Mouse (Mus musculus) midbrain, embryonic 14.5 days (tissue): Measurements from ENCODE around the gene Nxt2. TPM values are rescaled to one million over a fixed set of nuclear protein-coding genes. Genes with fewer than 3 reads are reported as not detected.

Experiments
- ATAC-seq: fragments of 200-750 bp; cut with Nextera tagmentation; 2 replicates; pipeline ENCODE4 v1.8.0; 2017; ENCODE audit warnings: moderate number of reproducible peaks, moderate library complexity; ENCODE audit not compliant: low FRiP score, low TSS enrichment
- DNase-seq: peaks from one replicate; pipeline ENCODE4 v3.0.0-alpha.2; 2015
- H3K27ac ChIP-seq: fragments of 300-500 bp; sonication (generic); replicated peaks from 2 replicates; pipeline ENCODE4 v1.5.1; 2014; ENCODE audit warnings: mild to moderate bottlenecking, low read depth, low read length, moderate library complexity
- H3K27me3 ChIP-seq: fragments of 300-500 bp; sonication (generic); 2 replicates; pipeline ENCODE4 v1.6.1; 2014; ENCODE audit warnings: low read length, control low read depth, mixed read lengths; ENCODE audit not compliant: control insufficient read depth, insufficient read depth
- H3K36me3 ChIP-seq: fragments of 300-500 bp; sonication (generic); 2 replicates; pipeline ENCODE4 v1.6.1; 2014; ENCODE audit warnings: low read length, control low read depth; ENCODE audit not compliant: control insufficient read depth, insufficient read depth
- H3K4me1 ChIP-seq: fragments of 300-500 bp; sonication (generic); 2 replicates; pipeline ENCODE4 v1.6.1; 2014; ENCODE audit warnings: mild to moderate bottlenecking, antibody characterized with exemption, low read length, control low read depth; ENCODE audit not compliant: control insufficient read depth, insufficient read depth
- H3K4me2 ChIP-seq: fragments of 300-500 bp; sonication (generic); 2 replicates; pipeline ENCODE4 v1.6.1; 2014; ENCODE audit warnings: mild to moderate bottlenecking, low read length, moderate library complexity
- H3K4me3 ChIP-seq: fragments of 300-500 bp; sonication (generic); replicated peaks from 2 replicates; pipeline ENCODE4 v1.5.1; 2014; ENCODE audit warnings: low read depth, low read length
- H3K9ac ChIP-seq: fragments of 300-500 bp; sonication (generic); replicated peaks from 2 replicates; pipeline ENCODE4 v1.6.1; 2014; ENCODE audit warnings: mild to moderate bottlenecking, low read length, moderate library complexity
- H3K9me3 ChIP-seq: fragments of 300-500 bp; sonication (generic); 2 replicates; pipeline ENCODE4 v1.6.1; 2016; ENCODE audit warnings: low read length, control low read depth, mixed read lengths; ENCODE audit not compliant: control insufficient read depth
- WGBS: fragments of 180-500 bp; shearing (Covaris S2); extraction: QIAGEN DNeasy Blood & Tissue Kit; methylation state at CpG from one replicate; pipeline ENCODE4 v1.1.7; 2014; 5-methylcytosine and 5-hydroxymethylcytosine counted together
- polyA plus RNA-seq: library from polyadenylated mRNA; unstranded; fragments of >200 nt; fragmentation: Nextera tagmentation; extraction: Ambion mirVana; gene quantifications from 2 replicates; pipeline ENCODE4 v1.2.1, GENCODE M21; 2014

The Nxt2 gene
- 19.3 and 21.4 TPM in 2 replicates for polyA plus RNA-seq

GRCm38 (mm10) chrX:142226542-142226941 lies at the start of gene Nxt2:
Nxt2 (plus strand) TSS chrX:142226770.
- WGBS, result 91% methylated on average over 13 of the region's 14 CpGs
- no peak within 1 kb of the TSS for H3K27ac ChIP-seq
- ATAC-seq (no peak), DNase-seq (no peak)
- no peaks in the 10 kb centered on the region for H3K4me1 ChIP-seq
- no peak within 1 kb of the TSS for H3K9ac ChIP-seq
- peak within 1 kb of the TSS; percentile 43 for H3K4me3 ChIP-seq
- H3K4me2 ChIP-seq, result peak within 1 kb of the TSS; percentile 52
- no peaks in the 10 kb centered on the region for H3K27me3 ChIP-seq
- H3K36me3 ChIP-seq, result no peaks in the 10 kb centered on the region
- H3K9me3 ChIP-seq, result no peaks in the 10 kb centered on the region

- Histone ChIP-seq H3K4me3 (no peak overlapping the region), H3K4me2 (no peak overlapping the region), H3K4me1 (no peaks in the 10 kb centered on the region), H3K36me3 (no peaks in the 10 kb centered on the region), H3K27me3 (no peaks in the 10 kb centered on the region; the same call in 1 of the 2 replicates), H3K9me3 (no peaks in the 10 kb centered on the region), H3K27ac (no peak overlapping the region), H3K9ac (no peak overlapping the region)
- ATAC-seq, result no peak
- DNase-seq, result no peak
Measured at GRCm38 (mm10) chrX:142176981-142177380, 49.6 kb upstream of the Nxt2 start.

GRCm38 (mm10) chrX:142182026-142182425 lies 44.5 kb upstream of the Nxt2 start:
- no peak for DNase-seq
- no peak for ATAC-seq
- no peaks in the 10 kb centered on the region for H3K4me1 ChIP-seq
- H3K36me3 ChIP-seq, result no peaks in the 10 kb centered on the region
- no peaks in the 10 kb centered on the region for H3K9me3 ChIP-seq
- no peak overlapping the region for H3K27ac ChIP-seq
- H3K4me2 ChIP-seq, result no peak overlapping the region
- 94% methylated on average over 2 of the region's 2 CpGs for WGBS
- H3K4me3 ChIP-seq, result no peak overlapping the region
- no peak overlapping the region for H3K9ac ChIP-seq
- peaks cover 3% of the 10 kb centered on the region; the same call in 1 of the 2 replicates for H3K27me3 ChIP-seq

GRCm38 (mm10) chrX:142189023-142189703 lies 37.4 kb upstream of the Nxt2 start:
- no peak overlapping the region for H3K4me3 ChIP-seq
- peak; percentile 85 for DNase-seq
- no peaks in the 10 kb centered on the region for H3K36me3 ChIP-seq
- peak; percentile 78; the same call in 1 of the 2 replicates for ATAC-seq
- H3K27ac ChIP-seq, result no peak overlapping the region
- 31% methylated on average over 22 of the region's 22 CpGs for WGBS
- H3K4me2 ChIP-seq, result peak overlapping the region; percentile 33
- H3K9me3 ChIP-seq, result no peaks in the 10 kb centered on the region
- no peak overlapping the region for H3K9ac ChIP-seq
- peaks cover 3% of the 10 kb centered on the region; the same call in 1 of the 2 replicates for H3K27me3 ChIP-seq
- H3K4me1 ChIP-seq, result no peaks in the 10 kb centered on the region

- ATAC-seq (no peak), DNase-seq (no peak)
- Histone ChIP-seq H3K27ac (no peak overlapping the region), H3K27me3 (peaks cover 3% of the 10 kb centered on the region; the same call in 1 of the 2 replicates), H3K36me3 (no peaks in the 10 kb centered on the region), H3K4me3 (no peak overlapping the region), H3K9ac (no peak overlapping the region), H3K4me1 (no peaks in the 10 kb centered on the region), H3K9me3 (no peaks in the 10 kb centered on the region), H3K4me2 (no peak overlapping the region)
- 71% methylated on average over 2 of the region's 2 CpGs for WGBS
Measured at GRCm38 (mm10) chrX:142190355-142190754, 36.2 kb upstream of the Nxt2 start.

- ATAC-seq, result no peak
- 64% methylated on average over 6 of the region's 6 CpGs for WGBS
- no peak for DNase-seq
Measured at GRCm38 (mm10) chrX:142194420-142194819, 32.1 kb upstream of the Nxt2 start.

GRCm38 (mm10) chrX:142195551-142195950 lies 31.0 kb upstream of the Nxt2 start:
- H3K9me3 ChIP-seq, result no peaks in the 10 kb centered on the region
- no peak overlapping the region for H3K4me2 ChIP-seq
- DNase-seq (no peak), ATAC-seq (no peak)
- H3K36me3 ChIP-seq, result no peaks in the 10 kb centered on the region
- no peak overlapping the region for H3K9ac ChIP-seq
- H3K27ac ChIP-seq, result no peak overlapping the region
- no peaks in the 10 kb centered on the region for H3K4me1 ChIP-seq
- WGBS, result 84% methylated on average over 1 of the region's 1 CpGs
- H3K27me3 ChIP-seq, result no peaks in the 10 kb centered on the region
- H3K4me3 ChIP-seq, result no peak overlapping the region

More at GRCm38 (mm10) chrX:142194420-142194819, 32.1 kb upstream of the Nxt2 start:
- Histone ChIP-seq H3K4me1 (no peaks in the 10 kb centered on the region), H3K9me3 (no peaks in the 10 kb centered on the region), H3K27ac (no peak overlapping the region), H3K9ac (no peak overlapping the region), H3K4me3 (no peak overlapping the region), H3K27me3 (no peaks in the 10 kb centered on the region; the same call in 1 of the 2 replicates), H3K36me3 (no peaks in the 10 kb centered on the region), H3K4me2 (no peak overlapping the region)

- Histone ChIP-seq H3K4me1 (no peaks in the 10 kb centered on the region), H3K4me2 (no peak within 1 kb of the TSS), H3K9me3 (no peaks in the 10 kb centered on the region), H3K27me3 (no peaks in the 10 kb centered on the region), H3K4me3 (no peak within 1 kb of the TSS), H3K27ac (no peak within 1 kb of the TSS), H3K9ac (no peak within 1 kb of the TSS), H3K36me3 (no peaks in the 10 kb centered on the region)
- no peak for DNase-seq
- WGBS, result 41% methylated on average over 5 of the region's 5 CpGs
- ATAC-seq, result no peak
Measured at GRCm38 (mm10) chrX:142196831-142197230, 29.7 kb upstream of the Nxt2 start, which contains the start of gene Gucy2f. Gucy2f (minus strand) TSS chrX:142196931.

GRCm38 (mm10) chrX:142200295-142200694 lies 26.3 kb upstream of the Nxt2 start:
- no peak for ATAC-seq
- Histone ChIP-seq H3K9ac (no peak overlapping the region), H3K9me3 (no peaks in the 10 kb centered on the region), H3K27me3 (no peaks in the 10 kb centered on the region), H3K4me1 (no peaks in the 10 kb centered on the region), H3K36me3 (no peaks in the 10 kb centered on the region), H3K4me3 (no peak overlapping the region), H3K27ac (no peak overlapping the region), H3K4me2 (no peak overlapping the region)
- 8% methylated on average over 3 of the region's 3 CpGs for WGBS
- DNase-seq, result peak; percentile 79
